Mouse (Mus musculus) embryonic fibroblast, embryonic 13.5 days (primary cell): Measurements from ENCODE around the gene 1500009C09Rik. TPM values are rescaled to one million over a fixed set of nuclear protein-coding genes. Genes with fewer than 3 reads are reported as not detected.
A peak's percentile ranks its signal among the peaks of the same experiment; 100 is the strongest.

Source experiments
- H3K27ac ChIP-seq: 2 replicates; pipeline ENCODE4 v1.5.1; 2012; ENCODE audit warnings: low read length, control low read depth, inconsistent platforms; ENCODE audit not compliant: insufficient read depth
- H3K4me1 ChIP-seq: 2 replicates; pipeline ENCODE4 v1.6.1; 2011; ENCODE audit warnings: low read length; ENCODE audit not compliant: control insufficient read depth, insufficient read depth
- H3K4me3 ChIP-seq: 2 replicates; pipeline ENCODE4 v1.5.1; 2011; ENCODE audit warnings: mild to moderate bottlenecking, control low read depth, low read length; ENCODE audit not compliant: insufficient read depth
- CTCF ChIP-seq: IDR thresholded peaks from 2 replicates; pipeline ENCODE4 v1.5.1; 2011; ENCODE audit warnings: mild to moderate bottlenecking, control low read depth, low read length, moderate library complexity, borderline replicate concordance; ENCODE audit not compliant: insufficient read depth
- POLR2A ChIP-seq: IDR thresholded peaks from 2 replicates; pipeline ENCODE4 v1.6.1; 2011; ENCODE audit warnings: low read depth, mild to moderate bottlenecking, control low read depth, low read length, moderate library complexity
- polyA plus RNA-seq: library from polyadenylated mRNA; stranded (reverse); fragments of >200 nt; gene quantifications from 2 replicates; pipeline ENCODE4 v1.2.4, GENCODE M21; 2011; ENCODE audit warnings: low read depth; ENCODE audit not compliant: missing spikeins, insufficient read length

1500009C09Rik gene
- polyA plus RNA-seq, 1 experiment: not detected

DNA sequence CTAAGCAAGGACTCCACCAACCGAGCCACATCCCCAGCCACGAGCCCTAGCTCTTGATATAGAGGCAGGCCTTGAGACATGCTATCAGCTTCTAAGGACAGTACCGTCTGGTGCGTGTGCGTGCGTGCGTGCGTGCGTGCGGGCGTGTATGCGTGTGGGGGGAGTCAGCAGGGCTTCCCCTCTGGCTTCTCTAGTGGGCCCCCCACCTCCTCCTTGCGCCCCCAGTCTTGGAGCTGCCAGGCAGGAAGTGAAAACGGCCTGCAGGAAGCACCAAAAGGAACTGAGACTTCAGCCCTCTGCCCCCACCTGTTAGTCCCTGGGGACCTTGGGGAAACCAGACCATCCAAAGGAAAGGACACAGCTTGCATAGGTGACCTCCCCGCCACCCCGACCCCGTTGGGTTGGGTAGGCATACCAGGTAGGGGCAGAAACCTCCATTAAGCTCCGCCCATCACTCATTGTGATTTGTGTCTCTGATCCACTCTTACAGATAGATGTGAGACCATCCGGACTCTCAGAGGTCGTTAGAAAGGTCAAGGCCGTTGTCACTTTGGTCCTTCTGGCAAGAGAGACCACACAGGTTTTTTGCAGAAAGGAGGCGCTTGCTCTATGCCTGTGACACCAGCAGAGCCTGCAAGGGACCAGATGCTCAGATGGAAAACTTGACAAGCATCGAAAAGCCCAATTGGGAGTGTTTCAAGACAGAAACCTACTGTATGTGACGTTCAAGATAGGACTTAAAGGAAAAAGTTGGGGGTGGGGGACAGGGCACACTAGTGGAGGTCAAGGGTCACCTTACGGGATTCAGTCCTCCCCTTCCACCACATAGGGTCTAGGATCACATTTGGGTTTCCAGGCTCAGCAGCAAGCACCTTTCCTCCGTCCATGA, 33.2 kb upstream of the 1500009C09Rik start:
- no peak overlapping the region for H3K27ac ChIP-seq
- no peak for TF ChIP-seq CTCF
- no peak for TF ChIP-seq POLR2A
- H3K4me3 ChIP-seq: no peak overlapping the region
- H3K4me1 ChIP-seq: no peaks in the 10 kb centered on the region

GRCm38 (mm10) chr15:82220003-82220675, 32.1 kb upstream of the 1500009C09Rik start:
- Histone ChIP-seq H3K27ac (no peak overlapping the region), H3K4me1 (no peaks in the 10 kb centered on the region), H3K4me3 (no peak overlapping the region)
- TF ChIP-seq CTCF (no peak), POLR2A (no peak)

DNA sequence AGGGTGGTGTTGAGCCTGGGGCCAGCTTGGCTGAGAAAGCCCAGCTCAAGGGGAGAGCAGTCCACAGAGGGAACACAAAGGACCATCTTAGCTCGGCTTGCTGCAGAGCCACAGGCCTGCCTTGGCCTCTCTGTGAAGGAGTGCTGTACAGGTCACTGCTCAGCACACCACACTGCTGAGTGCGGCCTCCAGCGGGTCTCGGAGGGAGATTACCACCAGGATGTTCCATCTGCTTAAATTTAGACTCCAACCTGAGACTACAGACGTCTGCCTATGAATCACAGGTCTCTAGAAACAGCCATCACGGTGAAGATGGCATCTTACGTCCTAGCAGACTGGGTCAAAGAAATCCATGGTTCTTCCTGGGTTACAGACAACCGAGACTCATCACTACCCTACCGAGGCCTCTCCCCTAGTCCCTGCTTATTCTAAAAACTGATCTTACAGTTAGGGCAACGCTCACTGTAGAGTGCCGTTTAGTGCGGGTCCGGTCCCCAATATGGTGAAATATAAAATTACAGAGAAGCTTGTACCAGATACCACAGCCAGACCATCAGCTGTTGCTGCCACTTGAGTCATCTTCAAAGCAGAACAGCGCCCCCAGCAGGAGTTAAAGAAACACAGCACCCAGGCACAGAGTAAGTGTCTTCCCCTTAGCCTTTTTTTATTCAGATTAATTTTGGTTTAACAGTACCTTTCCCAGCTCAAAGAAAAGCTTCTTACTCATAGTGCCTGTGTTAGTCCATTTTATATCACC, 30.9 kb upstream of the 1500009C09Rik start:
- Histone ChIP-seq H3K4me3 (no peak overlapping the region), H3K4me1 (no peaks in the 10 kb centered on the region), H3K27ac (no peak overlapping the region)
- TF ChIP-seq POLR2A (no peak), CTCF (no peak)

DNA sequence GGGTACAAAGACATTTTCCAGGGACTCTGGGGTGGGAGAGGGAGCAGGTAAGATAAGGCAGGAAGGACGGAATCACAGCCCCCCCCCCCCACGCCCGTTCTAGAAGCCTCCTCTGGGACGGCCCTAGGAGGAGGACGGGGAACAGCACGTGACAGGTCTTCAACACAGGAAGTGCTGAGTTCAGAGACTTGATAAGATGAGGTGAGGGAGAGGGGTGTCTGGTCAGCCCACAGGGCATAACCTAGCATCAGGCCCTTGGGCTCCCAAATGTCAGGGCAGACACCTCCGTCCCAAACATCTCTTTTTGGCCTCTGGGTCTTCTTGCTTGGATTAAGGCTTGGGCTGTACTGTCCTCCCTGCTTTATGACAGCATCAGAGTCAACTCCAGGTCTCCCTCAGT, 28.9 kb upstream of the 1500009C09Rik start:
- no peak overlapping the region for H3K27ac ChIP-seq
- no peaks in the 10 kb centered on the region for H3K4me1 ChIP-seq
- TF ChIP-seq POLR2A (no peak), CTCF (no peak)
- H3K4me3 ChIP-seq: no peak overlapping the region

GRCm38 (mm10) chr15:82223657-82224601, 28.3 kb upstream of the 1500009C09Rik start, which contains the start of gene Tnfrsf13c:
TSS of gene Tnfrsf13c (minus strand) at chr15:82224369.
- TF ChIP-seq POLR2A: no peak
- no peak for TF ChIP-seq CTCF
- Histone ChIP-seq H3K4me3 (peak within 1 kb of the TSS; percentile 17), H3K27ac (no peak within 1 kb of the TSS), H3K4me1 (no peaks in the 10 kb centered on the region)

DNA sequence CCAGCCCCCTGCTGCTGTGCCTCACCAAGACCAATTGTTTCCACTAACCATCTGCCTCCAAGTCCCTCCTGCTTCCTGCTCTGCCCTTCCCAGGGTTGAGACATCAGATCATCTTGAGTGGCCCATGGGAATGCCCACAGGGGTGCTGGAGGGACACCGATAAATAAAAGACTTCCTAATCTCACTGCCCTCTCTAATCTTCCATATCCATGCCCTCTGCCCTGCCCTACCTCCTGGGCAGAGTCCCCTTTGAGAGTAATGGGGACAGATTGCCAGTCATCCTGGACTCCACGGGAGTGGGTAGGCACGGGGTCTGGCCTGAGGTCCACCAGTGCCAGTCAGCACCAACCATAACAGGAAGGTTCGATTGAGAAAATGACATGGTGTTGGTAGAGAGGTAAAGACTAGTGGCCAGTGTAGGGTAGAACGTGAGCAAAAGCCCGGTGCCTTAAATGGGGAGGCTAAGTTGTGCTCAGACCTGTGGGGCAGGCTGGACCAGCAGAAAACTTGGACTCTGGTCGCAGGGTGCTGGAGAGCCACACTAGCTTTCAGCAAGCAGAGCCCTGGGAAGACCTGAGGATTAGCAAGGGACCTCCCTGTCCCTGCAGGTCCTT, 27.5 kb upstream of the 1500009C09Rik start:
- no peak overlapping the region for H3K4me3 ChIP-seq
- H3K4me1 ChIP-seq: no peaks in the 10 kb centered on the region
- no peak overlapping the region for H3K27ac ChIP-seq
- TF ChIP-seq POLR2A: no peak
- TF ChIP-seq CTCF: no peak

DNA sequence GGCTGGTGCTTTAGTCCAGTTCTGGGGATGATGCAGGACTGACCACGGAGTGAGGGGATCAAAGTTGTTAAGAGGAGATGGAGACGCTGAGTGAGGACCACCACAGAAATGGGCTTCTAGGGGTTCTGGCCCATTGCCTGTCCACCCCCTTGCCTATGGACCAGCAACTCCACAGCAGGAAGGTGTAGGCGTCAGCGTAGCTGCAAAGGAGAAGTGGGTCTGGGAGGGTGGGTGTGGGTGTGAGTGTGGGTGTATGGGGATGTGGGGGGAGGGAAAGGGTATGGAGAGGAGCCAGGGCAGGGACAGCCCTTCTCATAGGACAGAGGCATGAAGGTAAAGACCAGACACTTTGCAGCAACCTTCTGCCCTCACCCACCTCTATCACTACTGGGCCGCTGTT, 26.4 kb upstream of the 1500009C09Rik start:
- TF ChIP-seq CTCF: no peak
- no peak for TF ChIP-seq POLR2A
- Histone ChIP-seq H3K4me3 (no peak overlapping the region), H3K27ac (no peak overlapping the region), H3K4me1 (no peaks in the 10 kb centered on the region)

GRCm38 (mm10) chr15:82229542-82230045, 22.6 kb upstream of the 1500009C09Rik start:
- Histone ChIP-seq H3K27ac (no peak overlapping the region), H3K4me3 (no peak overlapping the region), H3K4me1 (no peaks in the 10 kb centered on the region)
- TF ChIP-seq POLR2A (no peak), CTCF (no peak)
